Mouse (Mus musculus) liver, embryonic 15.5 days (tissue): ENCODE results near the gene Jarid2. TPM values are rescaled to one million over a fixed set of nuclear protein-coding genes. Genes with fewer than 3 reads are reported as not detected.
A peak's percentile ranks its signal among the peaks of the same experiment; 100 is the strongest.
"Not testable (repeated sequence)": the region's sequence is repeated elsewhere in the genome, so short reads cannot be mapped to it uniquely, and the experiment has no call there.

ENCODE experiments used
- ATAC-seq: fragments of 200-750 bp; cut with Nextera tagmentation; 2 replicates; pipeline ENCODE4 v1.8.0; 2017; ENCODE audit warnings: moderate number of reproducible peaks, mild to moderate bottlenecking, moderate library complexity; ENCODE audit not compliant: insufficient read depth
- H3K27ac ChIP-seq: fragments of 300-500 bp; sonication (generic); replicated peaks from 2 replicates; pipeline ENCODE4 v1.5.1; 2015; ENCODE audit warnings: mild to moderate bottlenecking, inconsistent platforms
- H3K27me3 ChIP-seq: fragments of 300-500 bp; sonication (generic); 2 replicates; pipeline ENCODE4 v1.6.1; 2015; ENCODE audit warnings: mild to moderate bottlenecking, inconsistent platforms
- H3K36me3 ChIP-seq: fragments of 300-500 bp; sonication (generic); replicated peaks from 2 replicates; pipeline ENCODE4 v1.6.1; 2015; ENCODE audit warnings: moderate library complexity, mild to moderate bottlenecking, inconsistent platforms
- H3K4me1 ChIP-seq: fragments of 300-500 bp; sonication (generic); replicated peaks from 2 replicates; pipeline ENCODE4 v1.6.1; 2015; ENCODE audit warnings: inconsistent platforms
- H3K4me2 ChIP-seq: fragments of 300-500 bp; sonication (generic); 2 replicates; pipeline ENCODE4 v1.6.1; 2015; ENCODE audit warnings: moderate library complexity, mild to moderate bottlenecking, inconsistent platforms
- H3K4me3 ChIP-seq: fragments of 300-500 bp; sonication (generic); replicated peaks from 2 replicates; pipeline ENCODE4 v1.5.1; 2015; ENCODE audit warnings: mild to moderate bottlenecking, inconsistent platforms
- H3K9ac ChIP-seq: fragments of 300-500 bp; sonication (generic); 2 replicates; pipeline ENCODE4 v1.6.1; 2015; ENCODE audit warnings: moderate library complexity, mild to moderate bottlenecking, inconsistent platforms
- H3K9me3 ChIP-seq: fragments of 300-500 bp; sonication (generic); replicated peaks from 2 replicates; pipeline ENCODE4 v1.6.1; 2016; ENCODE audit warnings: inconsistent platforms
- WGBS: fragments of 180-500 bp; shearing (Covaris S2); methylation state at CpG from one replicate; pipeline ENCODE4 v1.1.7; 2015; ENCODE audit warnings: mixed read lengths; ENCODE audit not compliant: insufficient replicate concordance; 5-methylcytosine and 5-hydroxymethylcytosine counted together
- polyA plus RNA-seq: library from polyadenylated mRNA; unstranded; fragments of >200 nt; fragmentation: Nextera tagmentation; extraction: Ambion mirVana; gene quantifications from 2 replicates; pipeline ENCODE4 v1.2.1, GENCODE M21; 2015

Gene Jarid2
- polyA plus RNA-seq, 1 experiment from 2014 or later = 10.4 TPM

GRCm38 (mm10) chr13:44709747-44710480 is 19.4 kb upstream of the Jarid2 start:
- Histone ChIP-seq H3K9me3 (no peaks in the 10 kb centered on the region), H3K9ac (peak overlapping the region; percentile 39), H3K36me3 (no peaks in the 10 kb centered on the region), H3K4me3 (no peak overlapping the region; the same call in 1 of the 2 replicates), H3K4me2 (peak overlapping the region; percentile 51), H3K4me1 (peaks cover 39% of the 10 kb centered on the region), H3K27ac (peak overlapping the region; percentile 89), H3K27me3 (no peaks in the 10 kb centered on the region)
- peak; percentile 99 for ATAC-seq
- WGBS = 30% methylated on average over 8 of the region's 8 CpGs

GRCm38 (mm10) chr13:44711062-44711461 is 18.2 kb upstream of the Jarid2 start:
- peaks cover 39% of the 10 kb centered on the region for H3K4me1 ChIP-seq
- 54% methylated on average over 5 of the region's 5 CpGs for WGBS
- H3K27me3 ChIP-seq = no peaks in the 10 kb centered on the region
- no peak overlapping the region for H3K9ac ChIP-seq
- H3K9me3 ChIP-seq = no peaks in the 10 kb centered on the region
- ATAC-seq = no peak
- H3K36me3 ChIP-seq = no peaks in the 10 kb centered on the region
- H3K27ac ChIP-seq = peak overlapping the region; percentile 89; the same call in 1 of the 2 replicates
- H3K4me3 ChIP-seq = no peak overlapping the region
- H3K4me2 ChIP-seq = no peak overlapping the region

GRCm38 (mm10) chr13:44711882-44712281 is 17.4 kb upstream of the Jarid2 start:
- H3K27ac ChIP-seq = no peak overlapping the region
- no peaks in the 10 kb centered on the region for H3K27me3 ChIP-seq
- H3K4me3 ChIP-seq = no peak overlapping the region
- peaks cover 39% of the 10 kb centered on the region for H3K4me1 ChIP-seq
- H3K9me3 ChIP-seq = no peaks in the 10 kb centered on the region
- no peaks in the 10 kb centered on the region for H3K36me3 ChIP-seq
- no peak for ATAC-seq
- 53% methylated on average over 1 of the region's 1 CpGs for WGBS
- H3K4me2 ChIP-seq = no peak overlapping the region
- H3K9ac ChIP-seq = no peak overlapping the region

DNA sequence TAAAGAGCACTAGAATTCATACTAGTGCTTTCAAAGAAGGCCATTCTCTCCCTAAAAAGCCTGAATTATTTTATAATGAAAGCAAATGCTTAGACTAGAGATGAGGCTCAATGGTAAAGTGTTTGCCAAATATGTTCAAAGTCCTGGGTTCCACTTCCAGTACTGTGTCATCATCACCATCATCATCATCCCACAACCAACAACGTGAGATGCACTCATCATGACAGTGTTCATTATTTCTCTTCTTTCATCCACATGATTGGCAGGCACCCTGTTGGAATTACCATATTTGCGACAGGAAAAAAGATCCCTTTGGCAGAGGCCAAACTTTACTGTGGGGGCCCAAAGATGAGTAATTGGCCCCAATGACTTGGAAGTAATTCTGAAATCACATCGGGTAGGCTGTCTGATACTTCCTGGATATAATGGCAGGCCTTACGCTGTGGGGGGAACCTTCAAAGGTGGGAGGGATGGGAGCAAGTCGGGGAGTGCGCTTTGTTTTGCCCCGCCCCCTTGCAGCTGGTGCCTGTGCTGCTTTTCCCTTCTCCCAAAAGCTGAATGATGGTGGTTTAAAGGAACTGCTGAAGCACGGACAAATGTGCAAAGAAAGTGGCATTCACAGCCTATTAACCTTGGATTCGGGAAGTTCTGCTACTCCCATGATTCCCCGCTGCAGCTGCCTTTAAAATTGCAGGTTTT is 13.9 kb upstream of the Jarid2 start:
- Histone ChIP-seq H3K36me3 (no peaks in the 10 kb centered on the region), H3K4me2 (no peak overlapping the region), H3K27me3 (no peaks in the 10 kb centered on the region), H3K27ac (no peak overlapping the region), H3K9me3 (no peaks in the 10 kb centered on the region), H3K9ac (no peak overlapping the region), H3K4me1 (peaks cover 19% of the 10 kb centered on the region), H3K4me3 (no peak overlapping the region)
- 53% methylated on average over 10 of the region's 10 CpGs for WGBS
- no peak for ATAC-seq

- H3K4me2 ChIP-seq = no peak overlapping the region
- H3K4me3 ChIP-seq = no peak overlapping the region
- H3K27me3 ChIP-seq = no peaks in the 10 kb centered on the region
- no peak overlapping the region for H3K9ac ChIP-seq
- 78% methylated on average over 9 of the region's 9 CpGs for WGBS
- ATAC-seq = no peak
- no peaks in the 10 kb centered on the region for H3K9me3 ChIP-seq
- no peaks in the 10 kb centered on the region for H3K36me3 ChIP-seq
- no peak overlapping the region for H3K27ac ChIP-seq
- peaks cover 4% of the 10 kb centered on the region; the same call in 1 of the 2 replicates for H3K4me1 ChIP-seq
Observed at GRCm38 (mm10) chr13:44717838-44718237, 11.4 kb upstream of the Jarid2 start.

GRCm38 (mm10) chr13:44718465-44718864 is 10.8 kb upstream of the Jarid2 start:
- ATAC-seq = not testable (repeated sequence)

DNA sequence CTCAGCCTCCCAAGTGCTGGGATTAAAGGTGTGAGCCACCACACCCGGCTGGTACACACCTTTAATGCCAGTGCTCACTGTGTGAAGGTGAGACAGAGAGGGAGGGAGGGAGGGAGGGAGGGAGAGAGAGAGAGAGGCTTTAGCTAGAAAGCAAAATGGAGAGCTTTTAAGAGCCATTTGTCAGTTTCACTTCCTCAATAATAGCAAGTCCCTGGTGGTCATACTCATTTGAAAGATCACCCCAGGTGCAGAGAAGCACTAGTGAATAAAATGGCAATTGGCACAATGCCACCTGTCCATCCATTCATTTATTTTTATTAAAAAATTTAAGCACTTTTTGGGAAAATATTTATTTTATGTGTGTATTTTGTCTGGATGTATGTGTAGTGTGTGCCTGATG is 9.2 kb upstream of the Jarid2 start:
- H3K27me3 ChIP-seq = no peaks in the 10 kb centered on the region
- no peak overlapping the region for H3K9ac ChIP-seq
- no peak overlapping the region for H3K4me2 ChIP-seq
- no peak overlapping the region for H3K4me3 ChIP-seq
- peaks cover 4% of the 10 kb centered on the region; the same call in 1 of the 2 replicates for H3K4me1 ChIP-seq
- ATAC-seq = no peak
- 48% methylated on average over 1 of the region's 1 CpGs for WGBS
- no peaks in the 10 kb centered on the region for H3K36me3 ChIP-seq
- H3K27ac ChIP-seq = no peak overlapping the region
- H3K9me3 ChIP-seq = no peaks in the 10 kb centered on the region

More at GRCm38 (mm10) chr13:44718465-44718864, 10.8 kb upstream of the Jarid2 start:
- H3K4me2 ChIP-seq, H3K9ac ChIP-seq, H3K9me3 ChIP-seq, H3K4me1 ChIP-seq, H3K4me3 ChIP-seq, H3K36me3 ChIP-seq, H3K27me3 ChIP-seq, H3K27ac ChIP-seq: not testable (repeated sequence)
- WGBS = 77% methylated on average over 5 of the region's 5 CpGs

GRCm38 (mm10) chr13:44721891-44722547 is 7.3 kb upstream of the Jarid2 start:
- H3K4me3 ChIP-seq = no peak overlapping the region
- ATAC-seq = no peak
- no peaks in the 10 kb centered on the region for H3K36me3 ChIP-seq
- 29% methylated on average over 5 of the region's 5 CpGs for WGBS
- no peak overlapping the region for H3K4me2 ChIP-seq
- H3K9ac ChIP-seq = no peak overlapping the region
- no peak overlapping the region for H3K27ac ChIP-seq
- 0 out of 2 replicates have a peak, but pooled peaks cover 4% of the 10 kb centered on the region for H3K4me1 ChIP-seq
- no peaks in the 10 kb centered on the region for H3K9me3 ChIP-seq
- no peaks in the 10 kb centered on the region for H3K27me3 ChIP-seq

DNA sequence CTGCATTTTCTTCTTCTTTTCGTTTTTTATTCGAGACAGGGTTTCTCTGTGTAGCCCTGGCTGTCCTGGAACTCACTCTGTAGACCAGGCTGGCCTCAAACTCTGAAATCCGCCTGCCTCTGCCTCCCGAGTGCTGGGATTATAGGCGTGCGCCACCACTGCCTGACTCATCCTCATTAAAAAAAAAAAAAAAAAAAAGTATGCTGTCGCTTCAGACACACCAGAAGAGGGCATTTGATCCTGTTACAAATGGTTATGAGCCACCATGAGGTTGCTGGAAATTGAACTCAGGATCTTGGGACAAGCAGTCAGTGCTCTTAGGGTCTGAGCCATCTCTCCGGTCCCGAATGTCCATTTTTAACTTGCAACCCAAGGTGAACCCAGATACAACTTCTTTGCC is 5.8 kb upstream of the Jarid2 start:
- H3K4me2 ChIP-seq, H3K9me3 ChIP-seq, H3K9ac ChIP-seq, H3K27me3 ChIP-seq, H3K36me3 ChIP-seq, H3K4me3 ChIP-seq, ATAC-seq, H3K27ac ChIP-seq: not testable (repeated sequence)
- H3K4me1 ChIP-seq = peaks cover 11% of the 10 kb centered on the region; the same call in 1 of the 2 replicates
- 71% methylated on average over 9 of the region's 9 CpGs for WGBS

GRCm38 (mm10) chr13:44728145-44728880 is 961 bp upstream of the Jarid2 start:
- no peak for ATAC-seq
- WGBS = 77% methylated on average over 1 of the region's 1 CpGs
- Histone ChIP-seq H3K27ac (no peak overlapping the region), H3K4me1 (peaks cover 27% of the 10 kb centered on the region), H3K36me3 (no peaks in the 10 kb centered on the region), H3K4me3 (no peak overlapping the region), H3K9me3 (no peaks in the 10 kb centered on the region), H3K4me2 (peak overlapping the region; percentile 27), H3K9ac (no peak overlapping the region), H3K27me3 (no peaks in the 10 kb centered on the region)
